Mouse (Mus musculus) kidney, postnatal 0 days (tissue): ENCODE measurements around the gene 6430548M08Rik. TPM values are rescaled to one million over a fixed set of nuclear protein-coding genes. Genes with fewer than 3 reads are reported as not detected.

ENCODE experiments used
- ATAC-seq: fragments of 200-750 bp; cut with Nextera tagmentation; replicated peaks from 2 replicates; pipeline ENCODE4 v1.8.0; 2017; ENCODE audit warnings: low read depth, moderate number of reproducible peaks, moderate TSS enrichment, moderate library complexity; ENCODE audit not compliant: low FRiP score
- DNase-seq: peaks from one replicate; pipeline ENCODE4 v3.0.0-alpha.2; 2016; ENCODE audit warnings: low spot score
- H3K27ac ChIP-seq: fragments of 300-500 bp; sonication (generic); 2 replicates; pipeline ENCODE4 v1.5.1; 2014; ENCODE audit warnings: mild to moderate bottlenecking
- H3K27me3 ChIP-seq: fragments of 300-500 bp; sonication (generic); 2 replicates; pipeline ENCODE4 v1.6.1; 2014; ENCODE audit warnings: low read length, mixed read lengths; ENCODE audit not compliant: insufficient read depth
- H3K36me3 ChIP-seq: fragments of 300-500 bp; sonication (generic); 2 replicates; pipeline ENCODE4 v1.6.1; 2014; ENCODE audit warnings: low read length, mixed read lengths; ENCODE audit not compliant: insufficient read depth
- H3K4me1 ChIP-seq: fragments of 300-500 bp; sonication (generic); replicated peaks from 2 replicates; pipeline ENCODE4 v1.6.1; 2014; ENCODE audit warnings: antibody characterized with exemption, low read length, mixed read lengths; ENCODE audit not compliant: insufficient read depth
- H3K4me2 ChIP-seq: fragments of 300-500 bp; sonication (generic); 2 replicates; pipeline ENCODE4 v1.6.1; 2014; ENCODE audit warnings: mild to moderate bottlenecking, low read length, moderate library complexity, mixed read lengths
- H3K4me3 ChIP-seq: fragments of 300-500 bp; sonication (generic); replicated peaks from 2 replicates; pipeline ENCODE4 v1.5.1; 2014; ENCODE audit warnings: low read depth, low read length
- H3K9ac ChIP-seq: fragments of 300-500 bp; sonication (generic); 2 replicates; pipeline ENCODE4 v1.6.1; 2014; ENCODE audit warnings: low read depth, low read length
- H3K9me3 ChIP-seq: fragments of 300-500 bp; sonication (generic); replicated peaks from 2 replicates; pipeline ENCODE4 v1.6.1; 2016; ENCODE audit warnings: low read length, inconsistent platforms, mixed read lengths
- CTCF ChIP-seq: IDR thresholded peaks from 2 replicates; pipeline ENCODE4 v1.5.1; 2016; ENCODE audit warnings: antibody characterized with exemption, low read depth, mild to moderate bottlenecking, moderate library complexity
- WGBS: fragments of 180-500 bp; shearing (Covaris S2); extraction: QIAGEN DNeasy Blood & Tissue Kit; methylation state at CpG from one replicate; pipeline ENCODE4 v1.1.7; 2014; 5-methylcytosine and 5-hydroxymethylcytosine counted together
- polyA plus RNA-seq: library from polyadenylated mRNA; unstranded; fragments of >200 nt; fragmentation: Nextera tagmentation; extraction: Ambion mirVana; gene quantifications from 2 replicates; pipeline ENCODE4 v1.2.1, GENCODE M21; 2015

The 6430548M08Rik gene
- polyA plus RNA-seq, 1 experiment from 2014 or later: 6.9 TPM

- H3K9me3 ChIP-seq: no peaks in the 10 kb centered on the region
- no peak for DNase-seq
- no peak overlapping the region for H3K9ac ChIP-seq
- no peak overlapping the region for H3K4me2 ChIP-seq
- WGBS: 14% methylated on average over 10 of the region's 10 CpGs
- H3K4me3 ChIP-seq: no peak overlapping the region
- no peak for TF ChIP-seq CTCF
- no peak for ATAC-seq
- no peaks in the 10 kb centered on the region for H3K27me3 ChIP-seq
- no peaks in the 10 kb centered on the region for H3K36me3 ChIP-seq
- peaks cover 13% of the 10 kb centered on the region for H3K4me1 ChIP-seq
- H3K27ac ChIP-seq: no peak overlapping the region
Observed at GRCm38 (mm10) chr8:120178124-120178514, 64.2 kb downstream of the 6430548M08Rik start.

DNA sequence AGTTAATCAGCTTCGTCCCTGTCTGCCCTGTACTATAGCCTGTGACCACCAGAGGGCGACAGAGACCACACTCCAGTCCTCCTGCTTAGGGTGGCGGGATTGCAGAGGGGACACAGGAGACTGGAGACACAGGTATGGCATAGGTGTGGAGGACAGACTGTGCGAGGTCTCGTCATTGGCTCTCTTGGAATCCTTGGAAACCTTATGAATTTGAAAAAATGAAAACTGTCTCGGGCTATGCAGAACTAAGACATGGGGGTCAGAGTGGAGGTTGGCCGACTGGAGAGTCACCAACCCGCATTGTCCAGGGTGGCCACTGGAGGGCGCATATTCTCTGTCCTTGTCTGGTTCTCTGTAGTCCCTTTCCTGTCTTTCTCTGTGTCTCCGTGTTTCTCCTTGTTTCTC is 65.1 kb downstream of the 6430548M08Rik start:
- WGBS: under 1% methylated on average over 10 of the region's 10 CpGs
- Histone ChIP-seq H3K4me2 (peak overlapping the region; percentile 51), H3K4me3 (no peak overlapping the region), H3K4me1 (peaks cover 15% of the 10 kb centered on the region), H3K9me3 (no peaks in the 10 kb centered on the region), H3K9ac (no peak overlapping the region), H3K36me3 (no peaks in the 10 kb centered on the region), H3K27me3 (no peaks in the 10 kb centered on the region), H3K27ac (no peak overlapping the region)
- TF ChIP-seq CTCF: peak; percentile 97
- peak; percentile 93 for DNase-seq
- ATAC-seq: peak; percentile 51

DNA sequence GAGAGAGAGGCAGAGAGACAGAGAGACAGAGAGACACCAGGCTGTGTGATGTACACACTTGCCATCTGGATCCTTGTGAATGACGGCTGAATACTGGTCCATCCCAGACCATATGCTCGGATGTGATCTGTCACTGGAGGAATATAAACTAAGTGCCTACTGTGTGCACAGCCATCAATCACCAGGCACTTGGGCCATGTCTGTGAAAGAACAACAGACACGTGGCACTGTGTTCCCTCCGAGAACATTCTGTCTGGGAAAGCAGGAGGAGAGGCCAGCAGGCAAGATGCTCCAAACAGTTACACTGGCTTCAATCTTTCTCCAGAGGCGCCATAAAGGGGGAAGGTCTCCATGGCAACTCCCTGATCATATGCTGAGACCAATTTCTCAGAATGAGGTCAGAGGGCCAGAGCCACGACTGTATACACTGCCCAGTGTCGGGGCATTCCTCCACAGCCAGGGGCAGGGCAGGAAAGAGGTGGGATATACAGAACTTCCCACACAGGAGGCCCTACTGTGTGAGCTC is 66.6 kb downstream of the 6430548M08Rik start:
- H3K9ac ChIP-seq: no peak overlapping the region
- H3K27ac ChIP-seq: no peak overlapping the region
- ATAC-seq (no peak), DNase-seq (no peak)
- no peak overlapping the region for H3K4me2 ChIP-seq
- no peaks in the 10 kb centered on the region for H3K27me3 ChIP-seq
- H3K9me3 ChIP-seq: no peaks in the 10 kb centered on the region
- no peak overlapping the region for H3K4me3 ChIP-seq
- peaks cover 26% of the 10 kb centered on the region for H3K4me1 ChIP-seq
- TF ChIP-seq CTCF: no peak
- WGBS: 56% methylated on average over 7 of the region's 7 CpGs
- no peaks in the 10 kb centered on the region for H3K36me3 ChIP-seq

DNA sequence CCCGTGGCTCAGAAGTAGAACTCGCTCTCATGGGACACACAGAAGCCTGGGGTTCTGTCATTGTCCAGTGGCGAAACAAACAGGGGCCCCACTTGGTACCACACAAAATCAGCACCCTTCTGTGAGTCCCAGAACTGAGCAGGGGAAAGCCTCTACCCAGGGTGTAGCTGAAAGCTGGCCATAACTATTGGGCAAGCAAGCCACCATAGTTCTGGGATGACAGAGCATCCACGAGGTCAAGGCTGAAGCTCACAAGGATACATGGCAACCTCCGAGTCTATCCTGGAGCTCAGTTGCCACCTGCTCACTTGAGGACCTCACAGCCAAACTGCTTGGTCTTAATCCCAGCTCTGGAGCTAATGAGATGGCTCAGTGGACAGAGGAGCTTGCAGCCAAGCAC is 67.3 kb downstream of the 6430548M08Rik start:
- Histone ChIP-seq H3K27ac (no peak overlapping the region), H3K9me3 (no peaks in the 10 kb centered on the region), H3K4me3 (no peak overlapping the region), H3K36me3 (no peaks in the 10 kb centered on the region), H3K4me2 (no peak overlapping the region), H3K27me3 (no peaks in the 10 kb centered on the region), H3K4me1 (peaks cover 32% of the 10 kb centered on the region), H3K9ac (no peak overlapping the region)
- no peak for TF ChIP-seq CTCF
- 84% methylated on average over 5 of the region's 5 CpGs for WGBS
- DNase-seq: no peak
- no peak for ATAC-seq

DNA sequence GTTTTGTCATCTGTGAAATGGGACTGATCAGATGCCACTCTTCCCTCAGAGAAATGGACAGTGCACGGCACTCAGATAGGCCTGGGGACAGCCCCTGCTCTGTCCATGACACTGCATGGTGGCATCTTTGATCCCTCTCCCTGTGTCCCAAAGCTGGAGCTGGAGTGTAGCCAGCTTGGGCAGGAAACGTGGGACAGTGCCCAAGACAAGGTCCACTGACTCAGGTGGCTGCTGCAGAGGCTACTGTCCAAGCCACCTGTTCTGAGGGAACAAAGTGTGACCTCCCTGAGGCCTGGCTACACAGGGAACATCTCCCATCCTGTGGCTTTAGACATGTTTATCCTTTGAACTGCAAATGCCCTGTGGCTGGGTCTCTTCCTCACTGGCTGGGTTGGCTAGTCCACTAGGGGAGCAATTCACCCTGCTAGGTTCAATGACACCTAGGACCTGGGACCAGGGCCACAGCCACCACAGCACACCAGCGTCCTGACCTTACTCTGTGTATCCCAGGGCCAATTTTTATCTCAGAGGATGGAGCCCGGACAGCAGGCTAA is 68.0 kb downstream of the 6430548M08Rik start:
- 74% methylated on average over 4 of the region's 4 CpGs for WGBS
- no peaks in the 10 kb centered on the region for H3K27me3 ChIP-seq
- H3K9ac ChIP-seq: no peak overlapping the region
- ATAC-seq: no peak
- H3K4me2 ChIP-seq: no peak overlapping the region
- no peak overlapping the region for H3K27ac ChIP-seq
- no peak for DNase-seq
- no peaks in the 10 kb centered on the region for H3K9me3 ChIP-seq
- no peak overlapping the region for H3K4me3 ChIP-seq
- peaks cover 37% of the 10 kb centered on the region for H3K4me1 ChIP-seq
- TF ChIP-seq CTCF: peak; percentile 18; the same call in 1 of the 2 replicates
- H3K36me3 ChIP-seq: no peaks in the 10 kb centered on the region

- no peak for TF ChIP-seq CTCF
- H3K27ac ChIP-seq: no peak overlapping the region
- no peaks in the 10 kb centered on the region for H3K27me3 ChIP-seq
- ATAC-seq (peak; percentile 34; the same call in 1 of the 2 replicates), DNase-seq (peak; percentile 65)
- no peaks in the 10 kb centered on the region for H3K36me3 ChIP-seq
- H3K9me3 ChIP-seq: no peaks in the 10 kb centered on the region
- no peak overlapping the region for H3K4me2 ChIP-seq
- H3K9ac ChIP-seq: no peak overlapping the region
- peaks cover 29% of the 10 kb centered on the region for H3K4me1 ChIP-seq
- 6% methylated on average over 9 of the region's 9 CpGs for WGBS
- H3K4me3 ChIP-seq: no peak overlapping the region
Observed at GRCm38 (mm10) chr8:120184366-120184765, 70.4 kb downstream of the 6430548M08Rik start.
